Mouse (Mus musculus): ENCODE measurements around the gene Stbd1.

The Stbd1 gene

DNA sequence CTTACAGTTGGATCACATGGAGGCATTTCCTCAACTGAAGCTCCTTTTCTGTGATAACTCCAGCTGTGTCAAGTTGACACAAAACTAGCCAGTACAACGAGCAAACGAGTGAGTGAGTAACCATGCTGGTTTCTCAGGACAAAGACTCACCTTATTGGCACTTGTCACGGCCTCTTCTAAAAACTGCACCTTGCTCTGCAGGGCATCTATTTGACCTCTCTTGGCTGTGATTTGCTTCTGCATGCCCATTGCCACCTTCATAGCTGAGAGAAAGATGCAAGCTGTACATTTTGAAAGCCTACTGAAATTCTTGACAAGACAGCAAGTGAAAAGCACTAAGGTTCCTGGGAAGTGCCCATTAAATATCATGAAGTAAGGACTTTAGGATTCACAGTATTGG lies 38.0 kb downstream of the Stbd1 start:
- DNase-seq (ENCODE audit: low spot score), result no peak

All from layer of hippocampus, adult 11-12 months (tissue).